Mouse (Mus musculus): ENCODE results near the gene Cpne8.
"Not testable (repeated sequence)": the region's sequence is repeated elsewhere in the genome, so short reads cannot be mapped to it uniquely, and the experiment has no call there.

Cpne8 gene

GRCm38 (mm10) chr15:90610767-90611166 is 68.5 kb downstream of the Cpne8 start:
- not testable (repeated sequence) for DNase-seq

- DNase-seq = no peak
Measured at GRCm38 (mm10) chr15:90609836-90610415, 69.3 kb downstream of the Cpne8 start.

DNA sequence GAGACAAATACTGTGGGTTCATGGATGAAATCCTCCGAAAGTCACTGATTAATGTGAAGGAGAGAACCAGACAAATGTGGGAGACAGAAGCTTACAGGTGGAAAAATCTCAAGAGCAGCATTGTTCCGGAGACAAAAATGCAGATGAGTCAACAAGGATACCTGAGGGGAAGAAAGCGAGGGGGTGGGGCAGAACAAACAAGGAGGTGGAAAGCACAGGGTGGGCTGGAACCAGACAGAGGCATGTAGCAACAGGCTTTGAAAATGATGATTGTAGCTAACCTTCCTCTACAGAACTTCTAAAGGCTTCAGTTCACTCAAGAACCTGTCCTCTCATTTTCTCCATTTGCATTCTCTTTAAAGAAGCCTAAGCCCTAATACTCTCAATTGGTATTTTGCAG is 70.9 kb downstream of the Cpne8 start:
- no peak for DNase-seq

DNA sequence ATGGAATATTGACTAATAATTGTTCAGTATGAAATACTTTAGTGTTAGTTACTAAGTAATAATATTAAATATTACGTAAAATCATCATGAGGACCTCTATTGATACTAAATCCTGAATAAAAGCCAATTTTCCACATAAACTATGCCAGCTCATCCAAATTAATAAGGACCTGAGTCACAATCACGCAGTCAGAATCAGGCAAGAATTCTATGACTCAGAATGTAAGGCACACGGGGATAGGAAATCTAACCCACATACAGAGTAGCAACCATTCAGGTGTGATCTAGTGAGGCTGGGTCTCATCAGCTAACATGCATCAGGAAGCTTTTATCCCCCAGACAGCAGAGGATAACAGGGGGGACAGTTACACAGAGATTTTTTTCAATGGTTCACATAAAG is 72.1 kb downstream of the Cpne8 start:
- no peak for DNase-seq

DNA sequence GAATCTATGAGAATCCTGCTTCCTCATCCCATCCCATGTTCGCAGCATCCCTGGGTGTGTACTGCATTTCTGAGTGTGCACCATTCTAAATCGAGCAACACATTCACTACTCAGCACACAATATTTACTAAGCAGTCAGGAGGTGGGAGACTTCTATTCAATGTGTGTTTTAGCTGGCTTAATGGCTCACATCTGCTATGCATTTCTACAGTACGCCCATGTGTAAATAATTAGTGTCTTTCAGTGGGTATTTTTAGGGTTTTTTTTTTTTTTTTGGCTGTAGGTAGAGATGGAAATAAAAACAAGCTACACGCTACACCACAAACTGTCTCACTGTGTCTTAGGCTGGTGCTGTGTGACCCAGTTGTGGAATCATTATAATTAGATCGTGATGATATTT is 75.6 kb downstream of the Cpne8 start:
- DNase-seq = no peak

GRCm38 (mm10) chr15:90597715-90598497 is 81.3 kb downstream of the Cpne8 start:
- no peak for DNase-seq

GRCm38 (mm10) chr15:90595592-90595991 is 83.6 kb downstream of the Cpne8 start:
- DNase-seq = no peak

DNA sequence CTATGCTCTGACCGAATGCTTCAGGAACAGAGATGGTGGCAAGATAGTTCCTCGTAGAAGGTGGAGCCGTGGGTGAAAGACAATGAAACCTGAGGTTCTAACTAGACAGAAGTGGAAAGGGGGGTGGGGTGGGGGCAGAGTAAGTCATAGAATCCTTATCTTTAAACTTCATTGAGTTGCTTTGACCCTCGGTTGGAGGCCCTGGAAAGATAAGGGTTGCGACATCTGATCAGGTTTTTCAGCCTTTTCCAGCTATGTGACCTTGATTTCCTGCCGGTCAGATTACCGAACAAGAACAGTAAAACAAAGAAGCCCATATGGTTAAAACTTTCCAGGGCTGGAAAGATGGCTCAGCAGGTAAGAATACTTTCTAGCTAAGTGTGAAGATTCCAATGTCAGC is 89.6 kb downstream of the Cpne8 start:
- DNase-seq = no peak

- no peak for DNase-seq
Measured at GRCm38 (mm10) chr15:90577402-90577801, 101.8 kb downstream of the Cpne8 start.

DNA sequence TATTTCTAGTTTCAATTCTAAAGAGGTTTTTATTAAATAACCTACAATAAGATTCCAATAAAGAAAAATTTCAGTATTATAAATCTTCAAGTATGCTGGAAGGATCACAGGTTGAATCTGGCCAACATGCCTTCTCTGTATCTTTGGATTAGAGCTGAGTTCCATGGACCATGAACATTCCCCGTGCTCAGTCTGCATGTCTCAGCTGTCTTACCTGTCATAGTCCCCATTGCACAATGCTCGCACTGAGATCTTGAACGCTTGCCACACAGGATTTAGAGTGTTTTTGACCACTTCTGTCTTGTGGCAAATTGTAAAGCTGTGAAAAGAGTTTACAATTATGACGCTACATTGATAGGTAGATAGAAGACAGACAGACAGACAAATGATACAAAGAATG is 110.0 kb downstream of the Cpne8 start:
- DNase-seq = peak; percentile 12

DNA sequence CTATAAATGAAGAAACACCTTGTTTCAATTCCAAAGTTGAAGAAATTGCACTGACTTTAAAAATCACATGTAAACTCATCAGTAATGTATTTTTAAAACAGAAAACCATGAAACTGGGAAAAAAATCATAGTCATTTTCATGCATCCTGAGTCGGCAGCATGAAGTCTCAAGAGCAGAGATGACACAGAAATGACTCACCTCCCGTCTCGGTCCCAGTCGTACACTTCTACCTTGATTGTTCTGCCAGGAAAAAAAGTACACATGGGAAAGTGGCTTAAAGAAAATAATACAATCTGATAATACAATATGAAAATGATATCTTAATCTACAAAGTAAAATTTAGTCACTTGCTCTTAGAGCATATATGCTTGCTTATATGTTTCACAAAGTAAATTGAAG is 111.2 kb downstream of the Cpne8 start:
- DNase-seq = no peak

GRCm38 (mm10) chr15:90563996-90564395 is 115.2 kb downstream of the Cpne8 start:
- DNase-seq = no peak

GRCm38 (mm10) chr15:90561613-90562012 is 117.6 kb downstream of the Cpne8 start:
- DNase-seq = no peak

GRCm38 (mm10) chr15:90548589-90548988 is 130.6 kb downstream of the Cpne8 start:
- DNase-seq = no peak

DNA sequence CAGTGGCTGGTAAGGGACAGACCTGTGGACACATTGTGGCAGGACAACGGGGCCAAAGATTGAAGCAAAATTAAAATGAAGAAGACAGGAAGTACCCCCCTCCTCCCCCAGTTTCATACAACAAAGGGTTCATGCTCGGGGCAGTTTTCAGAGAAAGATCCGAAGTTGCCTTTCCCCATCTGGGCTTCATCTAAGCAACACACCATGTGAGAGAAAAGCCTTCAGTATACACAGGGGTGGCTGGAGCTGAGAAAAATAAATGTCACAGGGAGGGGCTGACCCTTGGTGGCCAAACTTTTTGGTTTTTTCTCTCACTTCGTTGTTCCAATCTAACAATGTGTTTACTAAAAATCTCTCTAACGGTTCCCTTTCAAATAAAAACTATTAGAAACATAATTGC is 135.8 kb downstream of the Cpne8 start:
- DNase-seq = no peak

DNA sequence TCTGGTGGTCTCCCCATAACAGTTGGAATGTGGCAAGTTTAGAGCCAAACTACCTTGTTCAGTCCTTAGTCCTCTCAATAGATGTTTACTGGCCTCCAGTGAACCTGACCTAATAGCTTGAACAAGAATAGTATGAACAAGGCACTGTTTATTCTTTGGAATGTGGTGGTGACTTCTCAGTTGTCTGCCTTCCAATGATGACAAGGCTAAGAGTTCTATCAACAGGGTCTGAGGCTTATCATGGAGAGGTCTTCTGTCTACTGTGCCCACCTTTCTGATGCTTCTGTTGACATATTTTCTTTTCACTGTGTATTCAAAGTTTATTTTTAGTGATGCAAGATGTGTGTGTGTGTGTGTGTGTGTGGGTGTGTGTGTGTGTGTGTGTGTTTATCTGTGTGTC is 137.1 kb downstream of the Cpne8 start:
- DNase-seq = no peak

DNA sequence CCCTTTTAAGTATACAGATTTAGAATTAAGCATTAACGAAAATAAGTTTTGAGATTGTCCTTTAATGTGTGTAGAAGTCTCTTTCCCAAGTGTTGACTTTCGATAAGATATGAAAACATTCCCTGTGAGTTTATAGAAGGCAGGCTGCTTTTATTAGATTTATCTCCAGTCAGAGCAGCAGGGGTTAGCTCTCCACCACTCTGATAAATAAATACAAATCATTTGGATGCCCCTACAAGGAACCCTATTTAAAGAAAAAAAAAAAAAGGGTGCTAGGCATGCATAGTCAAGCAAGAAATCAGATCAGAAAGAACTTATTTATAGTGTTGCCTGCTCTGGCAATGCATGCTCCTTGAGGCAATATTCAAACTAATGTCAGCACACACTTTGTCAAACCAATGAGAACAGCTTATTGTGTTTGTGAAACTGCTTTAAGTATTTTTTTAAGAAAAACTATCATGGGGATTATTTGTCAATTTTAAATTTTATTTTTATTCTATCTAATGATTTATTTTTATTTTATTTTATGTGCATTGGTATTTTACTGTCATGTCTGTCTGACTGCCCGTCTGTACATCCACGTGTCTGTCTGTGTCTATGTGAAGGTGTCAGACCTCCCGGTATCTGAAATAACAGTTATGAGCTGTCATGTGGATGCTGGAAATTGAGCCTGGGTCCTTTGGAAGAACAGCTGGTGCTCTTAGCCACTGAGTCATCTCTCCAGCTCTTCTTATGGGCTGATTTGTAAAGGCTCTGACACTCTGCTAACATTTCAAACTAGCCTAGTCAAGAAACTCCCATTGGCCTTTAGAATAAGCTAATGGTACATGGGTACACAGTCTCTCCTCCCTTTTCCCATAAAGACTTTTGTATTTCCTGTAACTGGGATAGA is 142.7 kb downstream of the Cpne8 start:
- no peak for DNase-seq

DNA sequence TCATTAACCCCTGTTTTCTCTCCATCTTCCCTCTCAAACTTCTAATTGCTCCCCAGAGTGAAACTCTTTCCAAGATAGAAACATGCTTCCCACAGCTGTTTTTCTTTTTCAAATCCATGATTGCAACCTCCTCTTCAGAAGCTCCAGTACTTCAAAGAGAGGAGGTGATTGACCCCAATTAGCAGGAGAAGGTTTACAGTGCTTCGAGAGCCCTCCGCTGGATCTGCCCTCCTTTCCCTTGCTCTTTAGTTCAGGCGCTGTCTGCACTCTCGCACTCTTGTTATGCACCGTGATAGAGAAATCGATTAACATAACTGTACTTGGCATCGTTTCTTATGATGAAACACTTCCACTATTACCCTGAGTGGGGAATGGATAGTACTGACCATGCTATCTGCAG is 143.5 kb downstream of the Cpne8 start:
- no peak for DNase-seq

- no peak for DNase-seq
Measured at GRCm38 (mm10) chr15:90512769-90513168, 166.5 kb downstream of the Cpne8 start.

- no peak for DNase-seq
Measured at GRCm38 (mm10) chr15:90497080-90497479, 182.2 kb downstream of the Cpne8 start.

GRCm38 (mm10) chr15:90491558-90491957 is 187.7 kb downstream of the Cpne8 start:
- no peak for DNase-seq

- no peak for DNase-seq
Measured at GRCm38 (mm10) chr15:90490186-90490585, 189.0 kb downstream of the Cpne8 start.

DNA sequence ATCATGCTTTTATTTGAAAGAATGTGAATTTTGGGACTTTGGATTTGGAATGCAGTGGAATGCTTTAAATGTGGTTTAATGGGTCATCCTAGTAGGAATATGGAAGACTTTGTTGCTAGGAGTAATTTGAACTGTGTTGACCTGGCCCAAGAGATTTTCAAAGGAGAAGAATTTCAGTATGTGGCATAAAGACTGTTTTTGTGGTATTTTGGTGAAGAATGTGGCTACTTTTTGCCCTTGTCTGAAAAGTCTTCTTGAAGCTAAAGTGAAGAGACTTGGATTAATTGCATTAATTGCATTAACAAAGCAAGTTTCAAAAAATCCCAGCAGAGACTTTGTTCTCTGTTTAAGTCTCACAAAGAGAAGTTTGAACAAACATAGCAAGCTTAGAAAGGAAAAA is 208.7 kb downstream of the Cpne8 start:
- DNase-seq = not testable (repeated sequence)

GRCm38 (mm10) chr15:90463281-90463680 is 216.0 kb downstream of the Cpne8 start:
- DNase-seq = no peak

Data from kidney, adult 11 months (tissue).